Mouse (Mus musculus) megakaryocyte progenitor cell, adult 5-6 weeks (primary cell): Measurements from ENCODE around the gene Gm4952. TPM values are rescaled to one million over a fixed set of nuclear protein-coding genes. Genes with fewer than 3 reads are reported as not detected.

Experiments
- ATAC-seq: replicated peaks from 2 replicates; pipeline ENCODE4 v1.8.0; 2016; ENCODE audit warnings: mild to moderate bottlenecking, moderate TSS enrichment, inconsistent platforms; ENCODE audit not compliant: poor library complexity
- total RNA-seq, 2 experiments: library from RNA; stranded (forward) in 1 of 2; stranded (reverse) in 1 of 2; fragments of 157-497, 149-512 nt in 1 of 2; fragments of 200-1000 nt in 1 of 2; gene quantifications; 2 replicates each; pipeline versions ENCODE4 v1.2.3 to v1.2.4; 2015 to 2017

Gm4952 gene
- total RNA-seq (2015) (not detected in 2 replicates), total RNA-seq (2017) (not detected in 2 replicates)

GRCm38 (mm10) chr19:12599674-12600073 lies at the start of gene Gm4952:
TSS of gene Gm4952 (plus strand) at chr19:12599974.
- no peak for ATAC-seq

GRCm38 (mm10) chr19:12550005-12550942 lies 49.5 kb upstream of the Gm4952 start:
- ATAC-seq, result no peak

- peak; percentile 63 for ATAC-seq
Measured at GRCm38 (mm10) chr19:12556293-12556692, 43.5 kb upstream of the Gm4952 start.

GRCm38 (mm10) chr19:12558219-12558618 lies 41.6 kb upstream of the Gm4952 start:
- peak; percentile 93 for ATAC-seq

- ATAC-seq, result peak; percentile 84
Measured at GRCm38 (mm10) chr19:12564197-12564596, 35.6 kb upstream of the Gm4952 start.

- peak; percentile 87 for ATAC-seq
Measured at GRCm38 (mm10) chr19:12567011-12567410, 32.8 kb upstream of the Gm4952 start.

- no peak for ATAC-seq
Measured at GRCm38 (mm10) chr19:12570866-12571265, 28.9 kb upstream of the Gm4952 start.

GRCm38 (mm10) chr19:12571687-12572086 lies 28.1 kb upstream of the Gm4952 start:
- no peak for ATAC-seq

GRCm38 (mm10) chr19:12572614-12573265 lies 27.0 kb upstream of the Gm4952 start:
- no peak; the same call in 1 of the 2 replicates for ATAC-seq

GRCm38 (mm10) chr19:12573266-12574011 lies 26.3 kb upstream of the Gm4952 start:
- ATAC-seq, result peak; percentile 85

GRCm38 (mm10) chr19:12574012-12574407 lies 25.8 kb upstream of the Gm4952 start:
- ATAC-seq, result peak; percentile 67

- peak; percentile 11; the same call in 1 of the 2 replicates for ATAC-seq
Measured at GRCm38 (mm10) chr19:12575107-12575506, 24.7 kb upstream of the Gm4952 start.

- no peak for ATAC-seq
Measured at GRCm38 (mm10) chr19:12575514-12575913, 24.3 kb upstream of the Gm4952 start.

- ATAC-seq, result no peak
Measured at GRCm38 (mm10) chr19:12576639-12577038, 23.1 kb upstream of the Gm4952 start.

- ATAC-seq, result peak; percentile 87
Measured at GRCm38 (mm10) chr19:12585310-12585709, 14.5 kb upstream of the Gm4952 start.

GRCm38 (mm10) chr19:12591908-12592307 lies 7.9 kb upstream of the Gm4952 start:
- ATAC-seq, result peak; percentile 78

GRCm38 (mm10) chr19:12595135-12595529 lies 4.6 kb upstream of the Gm4952 start:
- ATAC-seq, result no peak

GRCm38 (mm10) chr19:12595530-12596289 lies 4.1 kb upstream of the Gm4952 start:
- peak; percentile 80 for ATAC-seq

GRCm38 (mm10) chr19:12596290-12597072 lies 3.3 kb upstream of the Gm4952 start:
- peak; percentile 13 for ATAC-seq

GRCm38 (mm10) chr19:12597073-12597405 lies 2.7 kb upstream of the Gm4952 start:
- ATAC-seq, result no peak
